1 mouse cellular context compared by ENCODE assay signal in genomic region chr19:6997721-6998290, GRCm38 (mm10).
TF ChIP-seq lines count a peak whose summit lies in the region.

No protein-coding gene starts in this region.

TF ChIP-seq in MEL, 35 proteins besides CTCF, POLR2A, EP300 and RAD21:
- 0 out of 2 replicates have a peak, but pooled peaks have one; percentile 69 for TF ChIP-seq POLR2AphosphoS2 (IDR thresholded peaks at IDR 0.05; ENCODE audit: low read length)
- TF ChIP-seq BHLHE40 (IDR thresholded peaks at IDR 0.05; ENCODE audit: borderline replicate concordance, low read depth, low read length) = no peak
